Mouse (Mus musculus) heart, embryonic 14.5 days (tissue): ENCODE measurements around the gene Ikzf4. TPM values are rescaled to one million over a fixed set of nuclear protein-coding genes. Genes with fewer than 3 reads are reported as not detected.
"Not testable (repeated sequence)": the region's sequence is repeated elsewhere in the genome, so short reads cannot be mapped to it uniquely, and the experiment has no call there.

Experiments
- ATAC-seq: fragments of 200-750 bp; cut with Nextera tagmentation; 2 replicates; pipeline ENCODE4 v1.8.0; 2017; ENCODE audit warnings: low read depth, moderate TSS enrichment; ENCODE audit not compliant: insufficient number of reproducible peaks, insufficient read depth, low FRiP score
- H3K27ac ChIP-seq, 2 experiments: fragments of 200-500 bp in 1 of 2; fragments of 300-500 bp in 1 of 2; sonication (generic) in 1 of 2; replicated peaks in 1 of 2; 2 replicates each; pipeline ENCODE4 v1.5.1; 2012 to 2014; ENCODE audit warnings: low read depth in 2 of 2, low read length in 2 of 2, control low read depth in 1 of 2, mild to moderate bottlenecking in 1 of 2, mixed read lengths in 1 of 2; ENCODE audit not compliant: control insufficient read depth in 1 of 2, insufficient read depth in 1 of 2
- H3K27me3 ChIP-seq: fragments of 300-500 bp; sonication (generic); 2 replicates; pipeline ENCODE4 v1.6.1; 2014; ENCODE audit warnings: mild to moderate bottlenecking, low read length, control low read depth; ENCODE audit not compliant: control insufficient read depth, insufficient read depth
- H3K36me3 ChIP-seq: fragments of 300-500 bp; sonication (generic); 2 replicates; pipeline ENCODE4 v1.6.1; 2014; ENCODE audit warnings: mild to moderate bottlenecking, control low read depth, low read length, mixed read lengths; ENCODE audit not compliant: control insufficient read depth, insufficient read depth
- H3K4me1 ChIP-seq, 2 experiments: fragments of 200-500 bp in 1 of 2; fragments of 300-500 bp in 1 of 2; sonication (generic) in 1 of 2; 2 replicates each; pipeline ENCODE4 v1.6.1; 2012 to 2014; ENCODE audit warnings: low read length in 2 of 2, control low read depth in 1 of 2, mixed read lengths in 1 of 2; ENCODE audit not compliant: control insufficient read depth in 2 of 2, insufficient read depth in 2 of 2
- H3K4me2 ChIP-seq: fragments of 300-500 bp; sonication (generic); 2 replicates; pipeline ENCODE4 v1.6.1; 2014; ENCODE audit warnings: mild to moderate bottlenecking, low read length
- H3K4me3 ChIP-seq, 2 experiments: fragments of 200-500 bp in 1 of 2; fragments of 300-500 bp in 1 of 2; sonication (generic) in 1 of 2; 2 replicates each; pipeline ENCODE4 v1.5.1; 2012 to 2014; ENCODE audit warnings: low read length in 2 of 2, mild to moderate bottlenecking in 2 of 2, control low read depth in 1 of 2, low read depth in 1 of 2, moderate library complexity in 1 of 2; ENCODE audit not compliant: control insufficient read depth in 1 of 2, insufficient read depth in 1 of 2
- H3K9ac ChIP-seq: fragments of 300-500 bp; sonication (generic); 2 replicates; pipeline ENCODE4 v1.6.1; 2014; ENCODE audit warnings: mild to moderate bottlenecking, low read length
- H3K9me3 ChIP-seq: fragments of 300-500 bp; sonication (generic); 2 replicates; pipeline ENCODE4 v1.6.1; 2016; ENCODE audit warnings: low read length, control low read depth; ENCODE audit not compliant: control insufficient read depth
- WGBS: fragments of 180-500 bp; shearing (Covaris S2); extraction: QIAGEN DNeasy Blood & Tissue Kit; methylation state at CpG from one replicate; pipeline ENCODE4 v1.1.7; 2014; 5-methylcytosine and 5-hydroxymethylcytosine counted together
- polyA plus RNA-seq: library from polyadenylated mRNA; unstranded; fragments of >200 nt; fragmentation: Nextera tagmentation; extraction: Ambion mirVana; gene quantifications from 2 replicates; pipeline ENCODE4 v1.2.1, GENCODE M21; 2014

Ikzf4 gene
- polyA plus RNA-seq, 1 experiment from 2014 or later, result 1.8 TPM

DNA sequence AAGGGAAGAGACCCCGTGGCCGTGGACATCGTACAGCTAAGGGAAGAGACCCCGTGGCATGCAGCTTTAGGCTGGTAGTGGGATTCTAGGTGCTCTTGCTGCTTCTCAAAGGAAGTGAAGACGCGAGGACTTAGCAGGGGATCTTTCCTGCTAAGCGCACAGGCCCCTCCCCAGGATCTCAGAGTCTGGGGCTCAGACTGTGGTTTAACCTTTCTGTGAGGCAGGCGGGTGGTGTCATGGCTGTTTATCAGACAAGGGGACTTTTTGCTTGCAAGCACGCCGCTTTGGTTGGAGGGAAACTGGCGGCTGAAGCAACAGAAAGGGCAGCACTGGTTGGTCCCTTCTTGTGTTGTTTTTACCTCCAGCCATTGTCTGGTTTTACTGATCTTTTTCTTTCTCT is 8.8 kb downstream of the Ikzf4 start:
- Histone ChIP-seq H3K27me3 (no peaks in the 10 kb centered on the region), H3K27ac (no peak overlapping the region), H3K4me1 (peaks cover 5 to 9% of the 10 kb centered on the region in 2 experiments; a peak in 3 of 4 replicates), H3K4me3 (no peak overlapping the region), H3K4me2 (peak overlapping the region; percentile 34), H3K9ac (no peak overlapping the region; the same call in 1 of the 2 replicates), H3K36me3 (0 out of 2 replicates have a peak, but pooled peaks cover 4% of the 10 kb centered on the region), H3K9me3 (no peaks in the 10 kb centered on the region)
- WGBS, result 18% methylated on average over 11 of the region's 11 CpGs
- no peak for ATAC-seq

DNA sequence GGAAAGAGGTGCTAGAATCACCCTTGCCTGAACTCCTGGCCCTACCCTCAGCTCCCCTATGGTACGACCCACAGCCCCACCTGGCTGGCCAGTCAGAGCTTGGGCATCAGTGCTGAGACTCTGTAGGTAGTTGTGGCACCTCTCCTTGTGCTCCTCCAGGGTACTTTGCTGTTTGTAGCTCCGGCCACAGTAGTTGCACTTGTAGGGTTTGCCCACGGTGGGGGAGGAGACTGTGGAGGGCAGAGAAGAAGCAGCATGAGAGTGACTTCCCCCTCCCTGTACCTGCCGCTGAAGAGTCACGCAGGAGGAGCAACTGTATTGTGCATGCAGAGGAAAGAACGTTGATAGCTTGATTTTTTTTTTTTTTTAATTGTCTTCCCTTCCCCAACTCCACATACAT is 9.2 kb downstream of the Ikzf4 start:
- Histone ChIP-seq H3K27ac (no peak overlapping the region), H3K9me3 (no peaks in the 10 kb centered on the region), H3K27me3 (no peaks in the 10 kb centered on the region), H3K36me3 (0 out of 2 replicates have a peak, but pooled peaks cover 4% of the 10 kb centered on the region), H3K4me2 (peak overlapping the region; percentile 34), H3K9ac (no peak overlapping the region; the same call in 1 of the 2 replicates), H3K4me3 (no peak overlapping the region), H3K4me1 (peaks cover 3 to 4% of the 10 kb centered on the region in 2 experiments; a peak in 2 of 4 replicates)
- ATAC-seq, result no peak
- WGBS, result 46% methylated on average over 6 of the region's 6 CpGs

DNA sequence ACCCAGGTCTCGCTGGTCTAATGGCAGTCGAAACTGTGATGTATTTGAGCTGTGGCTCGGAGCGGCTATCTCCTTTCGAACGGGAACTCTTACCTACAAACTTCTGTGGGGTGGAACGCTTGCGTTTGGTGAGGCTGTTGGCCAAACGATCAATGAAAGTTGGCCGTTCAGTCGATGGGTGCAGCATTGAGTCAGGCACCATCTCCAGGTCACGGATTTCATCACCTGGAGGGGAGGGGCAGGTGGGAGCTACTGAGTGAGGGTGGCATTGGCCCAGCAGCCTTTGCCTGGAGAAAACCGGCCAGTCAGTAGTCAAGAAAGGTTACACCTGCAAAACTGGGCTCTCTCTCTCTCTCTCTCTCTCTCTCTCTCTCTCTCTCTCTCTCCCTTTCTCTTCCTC is 10.1 kb downstream of the Ikzf4 start:
- Histone ChIP-seq H3K4me1 (peaks cover 3 to 4% of the 10 kb centered on the region in 2 experiments; a peak in 2 of 4 replicates), H3K9ac (no peak overlapping the region), H3K27ac (no peak overlapping the region), H3K27me3 (no peaks in the 10 kb centered on the region), H3K4me2 (no peak overlapping the region), H3K9me3 (no peaks in the 10 kb centered on the region), H3K36me3 (0 out of 2 replicates have a peak, but pooled peaks cover 4% of the 10 kb centered on the region), H3K4me3 (no peak overlapping the region)
- 94% methylated on average over 13 of the region's 13 CpGs for WGBS
- ATAC-seq, result no peak

DNA sequence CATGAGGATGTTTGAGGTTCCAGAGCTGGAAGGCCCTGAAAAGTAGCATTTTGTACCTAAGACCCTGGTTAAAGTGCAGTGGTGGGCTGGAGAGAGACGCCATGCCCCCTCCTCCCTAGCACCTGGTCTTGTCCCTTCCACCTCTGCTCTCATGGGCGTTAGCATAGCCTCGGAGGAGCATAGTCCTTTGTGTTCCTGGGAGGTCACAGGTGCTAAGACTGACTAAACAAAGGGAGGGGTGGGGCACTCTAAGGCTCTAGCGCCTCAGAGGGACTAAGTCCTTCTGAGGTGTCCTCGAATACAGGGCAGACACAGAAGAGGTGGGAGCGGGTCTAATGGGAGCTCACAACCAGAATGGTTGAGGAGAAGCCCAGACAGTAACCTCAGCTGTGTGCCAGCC is 14.2 kb downstream of the Ikzf4 start:
- no peak for ATAC-seq
- WGBS, result 30% methylated on average over 6 of the region's 6 CpGs
- H3K27ac ChIP-seq, result no peak overlapping the region

DNA sequence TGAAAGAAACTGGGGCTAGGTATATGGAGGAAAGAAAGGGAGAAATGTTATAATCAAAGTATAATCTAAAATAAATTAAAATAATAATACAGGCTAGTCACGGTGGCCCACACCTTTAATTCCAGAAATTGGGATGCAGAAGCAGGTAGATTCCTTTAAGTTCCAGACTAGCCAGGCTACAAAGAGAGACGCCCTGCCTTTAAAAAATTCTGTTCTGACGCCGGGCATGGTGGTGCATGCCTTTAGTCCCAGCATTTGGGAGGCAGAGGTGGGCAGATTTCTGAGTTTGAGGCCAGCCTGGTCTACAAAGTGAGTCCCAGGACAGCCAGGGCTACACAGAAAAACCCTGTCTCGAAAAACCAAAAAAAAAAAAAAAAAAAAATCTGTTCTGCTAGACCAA is 15.5 kb downstream of the Ikzf4 start:
- H3K36me3 ChIP-seq, H3K4me1 ChIP-seq, H3K9me3 ChIP-seq, H3K27ac ChIP-seq, H3K9ac ChIP-seq, H3K27me3 ChIP-seq, H3K4me2 ChIP-seq, ATAC-seq, H3K4me3 ChIP-seq: not testable (repeated sequence)
- WGBS, result 80% methylated on average over 5 of the region's 5 CpGs

More for the DNA sequence above, 14.2 kb downstream of the Ikzf4 start:
- Histone ChIP-seq H3K4me2 (no peak overlapping the region), H3K9me3 (no peaks in the 10 kb centered on the region), H3K36me3 (0 out of 2 replicates have a peak, but pooled peaks cover 4% of the 10 kb centered on the region), H3K4me1 (no peaks in the 10 kb centered on the region), H3K4me3 (no peak overlapping the region), H3K9ac (no peak overlapping the region), H3K27me3 (no peaks in the 10 kb centered on the region)

DNA sequence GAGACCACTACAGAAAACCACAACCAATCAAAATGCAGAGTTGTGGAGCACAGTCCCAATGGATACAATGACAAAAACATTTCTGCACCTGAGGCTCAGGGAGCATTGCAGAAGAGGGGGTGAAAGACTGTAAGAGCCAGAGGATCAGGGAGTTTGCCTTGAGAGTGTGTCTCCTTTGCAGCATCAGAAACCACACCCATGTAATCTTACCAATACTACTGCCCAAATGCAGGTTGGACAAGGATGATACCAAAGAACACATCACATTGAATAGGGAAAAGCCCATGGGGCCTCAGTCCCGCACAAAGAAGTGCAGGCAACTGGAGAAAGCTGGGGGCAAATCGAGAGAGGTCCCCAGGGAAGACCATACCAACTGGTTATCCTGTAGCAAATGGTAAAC is 16.0 kb downstream of the Ikzf4 start:
- WGBS, result 70% methylated on average over 2 of the region's 2 CpGs
- no peak for ATAC-seq

DNA sequence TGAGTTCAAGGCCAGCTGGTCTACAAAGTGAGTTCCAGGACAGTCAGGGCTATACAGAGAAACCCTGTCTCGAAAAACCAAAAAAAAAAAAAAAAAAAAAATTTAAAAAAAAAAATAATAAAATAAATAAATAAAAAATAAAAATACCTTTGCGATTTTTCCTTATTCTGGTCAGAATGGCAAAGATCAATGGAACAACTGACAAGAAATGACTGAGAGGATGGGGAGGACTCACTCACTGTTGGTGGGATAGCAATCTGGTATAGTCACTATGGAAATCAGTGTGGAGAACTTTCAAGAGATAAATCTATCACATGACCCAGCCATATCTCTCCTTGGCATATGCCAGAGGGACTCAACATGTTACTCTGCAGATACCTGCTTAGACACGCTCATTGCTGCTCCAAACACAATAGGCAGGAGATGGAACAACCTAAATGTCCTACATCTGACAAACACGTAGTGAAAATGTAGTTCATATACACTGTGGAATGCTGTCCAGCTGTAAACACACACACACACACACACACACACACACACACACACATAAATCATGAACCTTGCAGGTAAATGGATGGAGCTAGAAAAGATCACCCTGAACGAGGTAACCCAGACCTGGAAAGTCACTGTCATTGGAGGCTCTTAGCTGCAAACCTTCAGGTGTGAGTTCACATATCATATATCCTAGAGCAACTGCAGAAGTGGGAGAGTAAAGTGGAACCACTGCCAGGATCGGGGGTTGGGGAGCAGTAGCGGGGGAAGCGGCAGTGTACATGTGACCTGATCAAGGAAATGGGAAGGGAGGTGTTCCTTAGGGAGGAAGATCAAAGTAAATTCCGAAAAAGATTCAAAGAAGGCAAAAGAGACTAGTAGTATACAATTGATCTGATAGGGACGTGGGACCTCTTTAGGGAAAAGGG is 18.1 kb downstream of the Ikzf4 start:
- H3K4me1 ChIP-seq, result peaks cover 2 to 7% of the 10 kb centered on the region in 2 experiments; a peak in 3 of 4 replicates
- WGBS, result 74% methylated on average over 10 of the region's 10 CpGs
- H3K9ac ChIP-seq, result no peak overlapping the region
- no peak for ATAC-seq
- H3K27ac ChIP-seq, result no peak overlapping the region
- no peaks in the 10 kb centered on the region for H3K27me3 ChIP-seq
- no peaks in the 10 kb centered on the region for H3K9me3 ChIP-seq
- H3K4me3 ChIP-seq, result no peak overlapping the region
- no peak overlapping the region for H3K4me2 ChIP-seq
- H3K36me3 ChIP-seq, result peaks cover 26% of the 10 kb centered on the region

More for the DNA sequence above, 16.0 kb downstream of the Ikzf4 start:
- H3K4me2 ChIP-seq, result no peak overlapping the region
- H3K4me3 ChIP-seq, result no peak overlapping the region
- no peak overlapping the region for H3K9ac ChIP-seq
- no peaks in the 10 kb centered on the region for H3K9me3 ChIP-seq
- no peak overlapping the region for H3K27ac ChIP-seq
- H3K27me3 ChIP-seq, result no peaks in the 10 kb centered on the region
- peaks cover 2 to 7% of the 10 kb centered on the region in 2 experiments; a peak in 3 of 4 replicates for H3K4me1 ChIP-seq
- peaks cover 11% of the 10 kb centered on the region for H3K36me3 ChIP-seq
